Mouse (Mus musculus): Measurements from ENCODE around the gene Hist1h4b. TPM values are rescaled to one million over a fixed set of nuclear protein-coding genes. Genes with fewer than 3 reads are reported as not detected.
A peak's percentile ranks its signal among the peaks of the same experiment; 100 is the strongest.

Gene Hist1h4b
- total and polyA plus RNA-seq, 3 experiments = 19.0 to 3,071 TPM; not detected in 1

- no peaks in the 10 kb centered on the region for H3K9me3 ChIP-seq (replicated peaks; ENCODE audit: insufficient read depth, low read length)
- peak overlapping the region; percentile 72 for H3K9ac ChIP-seq (ENCODE audit: control insufficient read depth, low read depth, low read length, poor library complexity, severe bottlenecking)
- TF ChIP-seq TBP (IDR thresholded peaks at IDR 0.05; ENCODE audit: low read depth, low read length) (peak; percentile 63; the same call in 1 of the 2 replicates), ZKSCAN1 (IDR thresholded peaks at IDR 0.05; ENCODE audit: low read depth, low read length) (no peak), BHLHE40 (IDR thresholded peaks at IDR 0.05; ENCODE audit: borderline replicate concordance, low read depth, low read length) (no peak), EP300 (IDR thresholded peaks at IDR 0.05; ENCODE audit: low read depth in 1 of 2, low read length in 2 of 2) (no peak), MAFK (IDR thresholded peaks at IDR 0.05; ENCODE audit: borderline replicate concordance, low read depth, low read length) (no peak), POLR2A (IDR thresholded peaks at IDR 0.05; ENCODE audit: control insufficient read depth in 1 of 2, insufficient read depth in 1 of 2, low read depth in 1 of 2, low read length in 2 of 2, poor library complexity in 1 of 2) (peak; percentile 70 to 100; a peak in 3 of 4 replicates), TAL1 (IDR thresholded peaks at IDR 0.05; ENCODE audit: low read length) (no peak), E2F4 (IDR thresholded peaks at IDR 0.05; ENCODE audit: borderline replicate concordance, low read depth, low read length) (no peak), POLR2AphosphoS2 (IDR thresholded peaks at IDR 0.05; ENCODE audit: low read length) (no peak), MXI1 (IDR thresholded peaks at IDR 0.05; ENCODE audit: low read depth, low read length) (no peak), HCFC1 (IDR thresholded peaks at IDR 0.05; ENCODE audit: low read depth, low read length) (no peak), KAT2A (conservative IDR thresholded peaks at IDR 0.05; ENCODE audit: low read depth, low read length) (no peak), USF2 (IDR thresholded peaks at IDR 0.05; ENCODE audit: borderline replicate concordance in 1 of 2, insufficient read depth in 1 of 2, low read depth in 1 of 2, low read length in 2 of 2) (no peak), MAZ (IDR thresholded peaks at IDR 0.05; ENCODE audit: low read depth, low read length) (no peak), ZMIZ1 (IDR thresholded peaks at IDR 0.05; ENCODE audit: low read depth, low read length) (no peak), POLR2AphosphoS5 (IDR thresholded peaks at IDR 0.05; ENCODE audit: borderline replicate concordance, low read depth, low read length) (peak; percentile 95; the same call in 1 of the 2 replicates), SMC3 (IDR thresholded peaks at IDR 0.05; ENCODE audit: low read depth, low read length) (no peak), ZNF384 (IDR thresholded peaks at IDR 0.05; ENCODE audit: low read depth, low read length) (no peak)
- H3K4me1 ChIP-seq (ENCODE audit: control insufficient read depth in 1 of 2, insufficient read depth in 2 of 2, low read length in 2 of 2) = peaks cover 0 to 20% of the 10 kb centered on the region in 2 experiments; a peak in 2 of 4 replicates
- peak; percentile 77 for DNase-seq (ENCODE audit: low read depth, low spot score)
- H3K4me3 ChIP-seq (ENCODE audit: control insufficient read depth in 1 of 2, insufficient read depth in 1 of 2, low read depth in 2 of 2, low read length in 2 of 2) = peak overlapping the region; percentile 3 to 54
- peaks cover 0 to 55% of the 10 kb centered on the region in 2 experiments; a peak in 2 of 4 replicates for H3K36me3 ChIP-seq (ENCODE audit: control insufficient read depth in 1 of 2, insufficient read depth in 2 of 2, low read length in 2 of 2)
- H3K79me2 ChIP-seq (ENCODE audit: control insufficient read depth, insufficient read depth, low read length, poor library complexity) = no peaks in the 10 kb centered on the region; the same call in 1 of the 2 replicates
- H3K27me3 ChIP-seq (ENCODE audit: control insufficient read depth in 1 of 2, insufficient read depth in 2 of 2, low read length in 2 of 2) = no peaks in the 10 kb centered on the region
- peak overlapping the region; percentile 95 for H3K27ac ChIP-seq (ENCODE audit: control insufficient read depth, low read depth, low read length)
These were observed 4.1 kb upstream of the Hist1h4b start for GRCm38 (mm10) chr13:23752742-23753172.

- TF ChIP-seq CHD2 (IDR thresholded peaks at IDR 0.05; ENCODE audit: low read length) (no peak), USF2 (IDR thresholded peaks at IDR 0.05; ENCODE audit: borderline replicate concordance in 1 of 2, insufficient read depth in 1 of 2, low read depth in 1 of 2, low read length in 2 of 2) (no peak), MAZ (IDR thresholded peaks at IDR 0.05; ENCODE audit: low read depth, low read length) (no peak), NRF1 (IDR thresholded peaks at IDR 0.05; ENCODE audit: insufficient read depth, low read depth, low read length, poor library complexity, severe bottlenecking) (no peak), HCFC1 (IDR thresholded peaks at IDR 0.05; ENCODE audit: low read depth, low read length) (no peak), ETS1 (IDR thresholded peaks at IDR 0.05; ENCODE audit: low read depth, low read length) (no peak), ZNF384 (IDR thresholded peaks at IDR 0.05; ENCODE audit: low read depth, low read length) (no peak), E2F4 (IDR thresholded peaks at IDR 0.05; ENCODE audit: borderline replicate concordance, low read depth, low read length) (no peak), MAX (IDR thresholded peaks at IDR 0.05; ENCODE audit: low read length) (no peak), POLR2A (IDR thresholded peaks at IDR 0.05; ENCODE audit: control insufficient read depth in 1 of 2, insufficient read depth in 1 of 2, low read depth in 1 of 2, low read length in 2 of 2, poor library complexity in 1 of 2) (no peak), POLR2AphosphoS5 (IDR thresholded peaks at IDR 0.05; ENCODE audit: borderline replicate concordance, low read depth, low read length) (no peak), ZKSCAN1 (IDR thresholded peaks at IDR 0.05; ENCODE audit: low read depth, low read length) (no peak), MYB (IDR thresholded peaks at IDR 0.05; ENCODE audit: low read depth, low read length) (no peak), POLR2AphosphoS2 (IDR thresholded peaks at IDR 0.05; ENCODE audit: low read length) (no peak), SMC3 (IDR thresholded peaks at IDR 0.05; ENCODE audit: low read depth, low read length) (no peak), MXI1 (IDR thresholded peaks at IDR 0.05; ENCODE audit: low read depth, low read length) (no peak), MYC (IDR thresholded peaks at IDR 0.05; ENCODE audit: low read depth, low read length) (no peak)
- H3K36me3 ChIP-seq (ENCODE audit: control insufficient read depth in 1 of 2, insufficient read depth in 2 of 2, low read length in 2 of 2) = peaks cover 0 to 56% of the 10 kb centered on the region in 2 experiments; a peak in 2 of 4 replicates
- H3K9ac ChIP-seq (ENCODE audit: control insufficient read depth, low read depth, low read length, poor library complexity, severe bottlenecking) = peak overlapping the region; percentile 72
- H3K9me3 ChIP-seq (replicated peaks; ENCODE audit: insufficient read depth, low read length) = no peaks in the 10 kb centered on the region
- no peaks in the 10 kb centered on the region for H3K27me3 ChIP-seq (ENCODE audit: control insufficient read depth in 1 of 2, insufficient read depth in 2 of 2, low read length in 2 of 2)
- H3K79me2 ChIP-seq (ENCODE audit: control insufficient read depth, insufficient read depth, low read length, poor library complexity) = no peaks in the 10 kb centered on the region; the same call in 1 of the 2 replicates
- DNase-seq (ENCODE audit: low read depth, low spot score) = peak; percentile 71
- peaks cover 0 to 17% of the 10 kb centered on the region in 2 experiments; a peak in 2 of 4 replicates for H3K4me1 ChIP-seq (ENCODE audit: control insufficient read depth in 1 of 2, insufficient read depth in 2 of 2, low read length in 2 of 2)
- H3K27ac ChIP-seq (ENCODE audit: control insufficient read depth, low read depth, low read length) = peak overlapping the region; percentile 73
- H3K4me3 ChIP-seq (ENCODE audit: control insufficient read depth in 1 of 2, insufficient read depth in 1 of 2, low read depth in 2 of 2, low read length in 2 of 2) = peak overlapping the region in 1 of 2 experiments; percentile 3; a peak in 1 of 4 replicates
These were observed 3.3 kb upstream of the Hist1h4b start for GRCm38 (mm10) chr13:23753314-23754078.

Data from MEL (cell line).